Mouse (Mus musculus) forebrain, embryonic 16.5 days (tissue): Measurements from ENCODE around the gene Prl7a1. TPM values are rescaled to one million over a fixed set of nuclear protein-coding genes. Genes with fewer than 3 reads are reported as not detected.

Experiments used
- ATAC-seq: fragments of 200-750 bp; cut with Nextera tagmentation; 2 replicates; pipeline ENCODE4 v1.8.0; 2017; ENCODE audit warnings: mild to moderate bottlenecking, moderate library complexity
- H3K27ac ChIP-seq: fragments of 300-500 bp; sonication (generic); 2 replicates; pipeline ENCODE4 v1.5.1; 2014; ENCODE audit warnings: low read length, control low read depth
- H3K27me3 ChIP-seq: fragments of 300-500 bp; sonication (generic); replicated peaks from 2 replicates; pipeline ENCODE4 v1.6.1; 2014; ENCODE audit warnings: low read length; ENCODE audit not compliant: control insufficient read depth, insufficient read depth
- H3K36me3 ChIP-seq: fragments of 300-500 bp; sonication (generic); 2 replicates; pipeline ENCODE4 v1.6.1; 2014; ENCODE audit not compliant: control insufficient read depth, insufficient read depth
- H3K4me1 ChIP-seq: fragments of 300-500 bp; sonication (generic); replicated peaks from 2 replicates; pipeline ENCODE4 v1.6.1; 2014; ENCODE audit warnings: low read length; ENCODE audit not compliant: control insufficient read depth, insufficient read depth
- H3K4me2 ChIP-seq: fragments of 300-500 bp; sonication (generic); 2 replicates; pipeline ENCODE4 v1.6.1; 2014; ENCODE audit warnings: mild to moderate bottlenecking, low read length, control low read depth
- H3K4me3 ChIP-seq: fragments of 300-500 bp; sonication (generic); replicated peaks from 2 replicates; pipeline ENCODE4 v1.5.1; 2014; ENCODE audit warnings: mild to moderate bottlenecking, low read length, control low read depth
- H3K9ac ChIP-seq: fragments of 300-500 bp; sonication (generic); replicated peaks from 2 replicates; pipeline ENCODE4 v1.6.1; 2014; ENCODE audit warnings: low read depth, low read length, control low read depth
- H3K9me3 ChIP-seq: fragments of 300-500 bp; sonication (generic); 2 replicates; pipeline ENCODE4 v1.6.1; 2016; ENCODE audit warnings: low read length; ENCODE audit not compliant: control insufficient read depth
- WGBS: fragments of 180-500 bp; shearing (Covaris S2); extraction: QIAGEN DNeasy Blood & Tissue Kit; methylation state at CpG from one replicate; pipeline ENCODE4 v1.1.7; 2014; 5-methylcytosine and 5-hydroxymethylcytosine counted together
- polyA plus RNA-seq: library from polyadenylated mRNA; unstranded; fragments of >200 nt; fragmentation: Nextera tagmentation; extraction: Ambion mirVana; gene quantifications from 2 replicates; pipeline ENCODE4 v1.2.1, GENCODE M21; 2015

Gene Prl7a1
- not detected in 2 replicates for polyA plus RNA-seq

- no peaks in the 10 kb centered on the region for H3K9me3 ChIP-seq
- no peak within 1 kb of the TSS for H3K4me3 ChIP-seq
- no peaks in the 10 kb centered on the region for H3K4me1 ChIP-seq
- H3K36me3 ChIP-seq = no peaks in the 10 kb centered on the region
- H3K9ac ChIP-seq = no peak within 1 kb of the TSS
- no peaks in the 10 kb centered on the region for H3K27me3 ChIP-seq
- ATAC-seq = no peak
- 98% methylated on average over 3 of the region's 3 CpGs for WGBS
- no peak within 1 kb of the TSS for H3K27ac ChIP-seq
- no peak within 1 kb of the TSS for H3K4me2 ChIP-seq
Measured at GRCm38 (mm10) chr13:27642393-27642792, at the start of gene Prl7a1. Gene Prl7a1, minus strand, starts transcription at chr13:27642493.

DNA sequence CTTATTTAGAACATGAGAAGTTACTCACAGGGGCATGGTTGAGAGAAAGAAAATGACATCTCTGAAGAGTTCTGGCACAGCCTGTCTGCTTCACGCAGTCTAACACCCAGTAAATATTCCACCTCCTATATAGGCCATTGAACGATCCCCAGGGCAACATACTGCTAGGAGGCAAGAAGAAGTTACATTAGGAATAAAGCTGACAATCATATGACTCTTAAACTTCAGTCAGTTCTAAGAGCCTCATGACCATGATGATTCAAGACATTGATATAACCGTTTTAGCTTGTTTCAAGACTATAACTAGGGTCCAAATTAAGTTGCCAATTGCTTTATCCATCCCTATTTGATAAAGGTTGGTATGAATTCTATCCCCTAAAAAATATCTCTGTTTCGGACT, 25.6 kb upstream of the Prl7a1 start, which contains the start of gene Prl7a2:
Gene Prl7a2, minus strand, starts transcription at position 101 of the 400 bp plus-strand sequence.
- Histone ChIP-seq H3K9me3 (no peaks in the 10 kb centered on the region), H3K4me1 (no peaks in the 10 kb centered on the region), H3K27ac (no peak within 1 kb of the TSS), H3K9ac (no peak within 1 kb of the TSS), H3K4me3 (no peak within 1 kb of the TSS), H3K36me3 (no peaks in the 10 kb centered on the region), H3K4me2 (no peak within 1 kb of the TSS), H3K27me3 (no peaks in the 10 kb centered on the region)
- no peak for ATAC-seq
- 91% methylated on average over 4 of the region's 4 CpGs for WGBS

GRCm38 (mm10) chr13:27660747-27661146, 18.5 kb upstream of the Prl7a1 start:
- no peaks in the 10 kb centered on the region for H3K27me3 ChIP-seq
- no peak overlapping the region for H3K4me3 ChIP-seq
- WGBS = 75% methylated on average over 2 of the region's 2 CpGs
- no peak overlapping the region for H3K27ac ChIP-seq
- no peak for ATAC-seq
- no peaks in the 10 kb centered on the region for H3K4me1 ChIP-seq
- H3K4me2 ChIP-seq = no peak overlapping the region
- no peak overlapping the region for H3K9ac ChIP-seq
- H3K36me3 ChIP-seq = no peaks in the 10 kb centered on the region
- H3K9me3 ChIP-seq = no peaks in the 10 kb centered on the region

DNA sequence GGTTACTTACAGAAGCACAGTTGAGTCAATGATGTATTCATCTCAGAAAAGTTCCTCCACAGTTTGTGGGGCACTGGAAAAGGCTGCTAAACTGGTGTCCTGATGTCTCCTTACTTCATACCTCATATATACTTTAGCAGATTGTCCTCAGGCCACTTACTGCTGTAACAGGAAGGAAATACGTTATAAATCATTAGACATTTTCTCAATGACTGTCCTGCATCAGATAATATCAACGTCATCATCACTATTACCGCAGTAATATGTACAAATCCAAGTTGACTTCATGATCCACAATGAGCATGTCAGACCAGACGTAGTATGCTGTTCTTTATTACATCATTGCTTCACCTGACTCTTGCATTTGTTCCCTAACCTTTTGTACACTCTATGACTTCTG, 31.8 kb downstream of the Prl7a1 start, which contains the start of gene Prl7b1:
Gene Prl7b1, minus strand, starts transcription at position 101 of the 400 bp plus-strand sequence.
- 81% methylated on average over 4 of the region's 4 CpGs for WGBS
- no peaks in the 10 kb centered on the region for H3K36me3 ChIP-seq

More for the DNA sequence above, 31.8 kb downstream of the Prl7a1 start, which contains the start of gene Prl7b1:
- Histone ChIP-seq H3K4me2 (no peak within 1 kb of the TSS), H3K4me3 (no peak within 1 kb of the TSS), H3K27ac (no peak within 1 kb of the TSS), H3K9ac (no peak within 1 kb of the TSS), H3K9me3 (no peaks in the 10 kb centered on the region), H3K27me3 (no peaks in the 10 kb centered on the region), H3K4me1 (no peaks in the 10 kb centered on the region)
- no peak for ATAC-seq

Other genes starting within 250 kb of the Prl7a1 start
- gene Prl8a6, start 203.8 kb downstream of the Prl7a1 start, polyA plus RNA-seq = not detected in 2 replicates
- not detected in 2 replicates for gene Prl8a8, start 129.3 kb downstream of the Prl7a1 start, polyA plus RNA-seq
- gene Prl8a9, start 77.9 kb downstream of the Prl7a1 start, polyA plus RNA-seq = not detected in 2 replicates
- not detected in 2 replicates for gene Prl8a1, start 60.3 kb downstream of the Prl7a1 start, polyA plus RNA-seq
- gene Prl7b1, start 31.9 kb downstream of the Prl7a1 start, polyA plus RNA-seq = not detected in 2 replicates
- not detected in 2 replicates for gene Prl7a2, start 25.5 kb upstream of the Prl7a1 start, polyA plus RNA-seq
- gene Prl7d1, start 74.2 kb upstream of the Prl7a1 start, polyA plus RNA-seq = not detected in 2 replicates
- gene Prl7c1, start 138.3 kb upstream of the Prl7a1 start, polyA plus RNA-seq = not detected in 2 replicates
- gene Prl2a1, start 159.2 kb upstream of the Prl7a1 start, polyA plus RNA-seq = not detected in 2 replicates
- gene Prl2c1, start 206.8 kb upstream of the Prl7a1 start, polyA plus RNA-seq = not detected in 2 replicates